Mouse (Mus musculus) testis, adult 2 months (tissue): ENCODE data around the gene Rpl36a.

Source experiments
- CTCF ChIP-seq: fragments of 200-500 bp; IDR thresholded peaks from 2 replicates; pipeline ENCODE4 v1.5.1; 2012; ENCODE audit warnings: low read depth, mild to moderate bottlenecking, inconsistent platforms, low read length, moderate library complexity; ENCODE audit not compliant: control insufficient read depth, insufficient read depth, insufficient replicate concordance
- POLR2A ChIP-seq: fragments of 200-500 bp; IDR thresholded peaks from 2 replicates; pipeline ENCODE4 v1.6.1; 2012; ENCODE audit warnings: low read depth, mild to moderate bottlenecking, inconsistent platforms, low read length, moderate library complexity; ENCODE audit not compliant: control insufficient read depth

DNA sequence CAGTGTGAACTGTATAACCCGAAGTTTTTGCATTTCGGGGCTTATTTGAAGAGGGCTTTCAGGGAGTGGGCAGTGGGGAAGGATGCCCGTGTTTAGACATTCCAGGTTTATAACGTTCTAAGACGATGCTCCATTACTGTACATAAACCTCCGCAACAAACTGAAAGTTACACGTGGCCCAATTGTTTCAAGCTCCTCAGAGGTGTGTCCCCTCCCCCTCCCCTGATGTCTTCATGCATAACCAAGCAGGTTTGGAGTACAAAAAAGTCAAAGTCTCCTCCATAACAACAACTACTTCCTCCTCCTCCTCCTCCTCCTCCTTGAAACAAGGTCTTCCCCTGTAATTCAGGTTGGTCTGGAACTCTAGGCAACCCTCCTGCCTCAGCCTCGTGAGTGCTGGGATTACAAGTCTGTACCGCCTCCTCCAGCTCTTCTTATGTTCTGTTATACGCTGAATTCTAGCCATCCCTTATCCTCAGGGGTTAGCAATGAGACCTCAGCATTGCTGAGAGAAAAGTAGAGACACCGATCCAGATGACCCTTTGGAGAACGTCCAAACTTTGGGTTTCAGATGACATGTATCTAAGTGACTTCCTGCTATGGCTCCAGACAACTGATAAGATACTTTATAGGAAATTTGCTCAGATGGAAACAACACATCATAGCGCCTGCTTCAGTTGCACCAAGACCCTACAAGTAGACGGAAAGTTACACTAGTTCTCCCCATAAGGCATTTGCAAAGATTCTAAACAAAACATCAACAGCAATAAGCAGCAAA lies 4.7 kb upstream of the Rpl36a start:
- TF ChIP-seq CTCF = no peak
- no peak for TF ChIP-seq POLR2A
